Mouse (Mus musculus): Measurements from ENCODE around the gene Cd55.
"Not testable (repeated sequence)": the region's sequence is repeated elsewhere in the genome, so short reads cannot be mapped to it uniquely, and the experiment has no call there.

Cd55 gene

DNA sequence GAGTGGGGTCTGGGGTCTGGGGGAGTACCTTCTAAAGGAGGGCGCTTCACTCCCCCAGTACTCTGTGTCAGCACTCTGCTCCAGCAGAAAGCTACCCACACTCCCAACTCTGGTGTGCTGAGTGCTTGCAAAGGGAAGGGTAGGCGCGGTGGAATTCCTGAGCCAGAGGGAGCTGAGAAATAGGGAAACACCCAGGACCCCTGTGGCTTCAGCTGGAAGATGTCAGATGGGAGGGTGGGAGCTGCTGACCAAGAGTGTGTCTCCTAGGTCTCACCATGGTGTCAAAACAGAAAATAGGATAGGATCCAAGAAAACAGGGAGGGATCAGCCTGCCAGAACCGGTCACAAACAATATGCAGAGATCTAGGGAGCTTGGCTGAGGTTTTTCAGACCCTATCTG is 323 bp upstream of the Cd55 start:
- Histone ChIP-seq H3K36me3 (ENCODE audit: insufficient read depth, low read length) (no peaks in the 10 kb centered on the region), H3K27me3 (ENCODE audit: insufficient read depth, low read length) (no peaks in the 10 kb centered on the region), H3K9me3 (ENCODE audit: low read length) (no peaks in the 10 kb centered on the region), H3K4me3 (replicated peaks; ENCODE audit: low read length) (peak overlapping the region; percentile 81), H3K4me1 (replicated peaks; ENCODE audit: low read depth, low read length) (peaks cover 23% of the 10 kb centered on the region)
- TF ChIP-seq POU5F1 (IDR thresholded peaks at IDR 0.05; ENCODE audit: borderline replicate concordance, low read length), result no peak
- TF ChIP-seq NANOG (IDR thresholded peaks at IDR 0.05; ENCODE audit: borderline replicate concordance, low read length), result no peak
- no peak for TF ChIP-seq CTCF (conservative IDR thresholded peaks at IDR 0.05; ENCODE audit: low read length)

DNA sequence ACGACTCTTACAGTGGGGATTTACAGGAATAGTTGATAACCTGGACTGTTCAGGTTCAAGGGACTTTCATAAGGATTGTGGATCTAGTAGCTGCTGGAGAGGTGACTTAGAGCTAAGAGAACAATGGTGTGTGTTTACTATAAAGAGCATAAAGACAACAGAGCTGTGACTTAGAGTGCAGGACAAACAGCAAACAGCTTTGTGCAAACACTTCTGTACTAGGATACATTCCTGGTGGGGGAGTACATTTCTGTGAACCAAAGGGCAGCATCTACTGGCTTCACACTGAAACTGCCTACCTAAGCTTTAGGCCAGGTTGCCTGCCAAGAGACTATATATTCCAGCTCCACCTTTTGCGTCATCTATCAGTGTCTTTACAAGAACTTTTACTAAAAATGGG is 7.4 kb downstream of the Cd55 start:
- Histone ChIP-seq H3K9me3 (ENCODE audit: low read length) (no peaks in the 10 kb centered on the region), H3K4me1 (replicated peaks; ENCODE audit: low read depth, low read length) (no peaks in the 10 kb centered on the region), H3K36me3 (ENCODE audit: insufficient read depth, low read length) (no peaks in the 10 kb centered on the region), H3K4me3 (replicated peaks; ENCODE audit: low read length) (no peak overlapping the region), H3K27me3 (ENCODE audit: insufficient read depth, low read length) (no peaks in the 10 kb centered on the region)
- no peak for TF ChIP-seq POU5F1 (IDR thresholded peaks at IDR 0.05; ENCODE audit: borderline replicate concordance, low read length)
- no peak for TF ChIP-seq NANOG (IDR thresholded peaks at IDR 0.05; ENCODE audit: borderline replicate concordance, low read length)
- no peak for TF ChIP-seq CTCF (conservative IDR thresholded peaks at IDR 0.05; ENCODE audit: low read length)

DNA sequence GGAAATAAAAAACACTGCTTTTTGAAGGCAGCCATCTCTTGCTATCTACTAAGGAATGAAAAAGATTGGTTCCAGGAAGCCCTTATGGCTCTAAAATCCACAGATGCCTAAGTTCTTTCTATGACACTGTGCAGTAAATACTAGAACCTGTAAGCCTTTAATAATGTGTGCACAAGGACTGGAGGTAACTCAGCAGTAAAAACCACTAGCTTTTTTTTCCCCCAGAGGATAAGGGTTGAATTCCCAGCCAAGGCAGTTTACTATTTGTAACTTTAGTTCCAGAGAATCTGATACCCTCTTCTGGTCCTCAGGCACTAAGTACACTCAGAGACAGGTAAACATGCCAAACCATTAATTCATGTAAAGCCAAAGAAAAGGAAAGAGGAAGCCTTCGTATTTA is 19.6 kb downstream of the Cd55 start:
- H3K27me3 ChIP-seq (ENCODE audit: insufficient read depth, low read length); H3K36me3 ChIP-seq (ENCODE audit: insufficient read depth, low read length); H3K4me3 ChIP-seq (replicated peaks; ENCODE audit: low read length); H3K4me1 ChIP-seq (replicated peaks; ENCODE audit: low read depth, low read length); H3K9me3 ChIP-seq (ENCODE audit: low read length): not testable (repeated sequence)

DNA sequence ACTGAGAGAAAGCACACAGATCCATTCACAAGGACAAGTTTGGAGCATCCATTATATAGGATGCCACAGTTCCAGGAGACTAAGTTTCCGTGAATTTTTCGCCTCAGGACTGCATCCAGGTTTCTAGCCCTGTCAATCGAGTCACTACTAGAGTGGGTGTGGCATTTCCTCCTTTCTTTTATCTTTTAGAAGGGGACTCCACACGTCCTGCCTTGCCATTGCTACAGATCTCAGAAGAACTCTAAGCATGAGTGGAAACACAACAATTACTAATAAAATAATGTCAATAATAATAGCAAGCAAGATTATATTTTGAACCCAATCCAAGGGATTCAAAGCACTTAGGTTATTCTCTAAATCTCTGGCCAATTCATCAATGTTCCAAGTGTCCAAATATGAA is 31.6 kb downstream of the Cd55 start:
- no peak for TF ChIP-seq CTCF (conservative IDR thresholded peaks at IDR 0.05; ENCODE audit: low read length)
- no peak for TF ChIP-seq NANOG (IDR thresholded peaks at IDR 0.05; ENCODE audit: borderline replicate concordance, low read length)
- no peak for TF ChIP-seq POU5F1 (IDR thresholded peaks at IDR 0.05; ENCODE audit: borderline replicate concordance, low read length)
- no peaks in the 10 kb centered on the region for H3K36me3 ChIP-seq (ENCODE audit: insufficient read depth, low read length)

DNA sequence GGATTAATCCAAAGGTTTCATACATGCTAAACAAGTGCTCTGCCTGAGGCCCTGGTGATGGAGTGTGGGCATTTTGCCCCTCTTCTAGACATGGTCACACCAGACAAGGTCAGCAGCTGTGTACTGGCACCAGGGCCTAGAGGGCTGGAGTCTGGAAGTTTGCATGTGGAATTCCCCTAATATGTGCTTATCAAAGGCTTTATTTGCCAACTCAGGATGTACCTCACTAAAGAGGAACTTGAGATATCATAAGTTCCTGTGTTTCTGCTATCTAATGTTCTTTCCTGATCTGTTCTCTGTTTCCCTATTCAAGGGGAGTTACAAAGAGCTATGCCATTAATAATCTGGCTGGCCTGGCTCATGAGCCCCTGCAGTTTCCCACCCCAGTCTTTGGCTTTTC is 33.9 kb downstream of the Cd55 start:
- not testable (repeated sequence) for H3K9me3 ChIP-seq (ENCODE audit: low read length); H3K4me3 ChIP-seq (replicated peaks; ENCODE audit: low read length); H3K4me1 ChIP-seq (replicated peaks; ENCODE audit: low read depth, low read length); H3K36me3 ChIP-seq (ENCODE audit: insufficient read depth, low read length); H3K27me3 ChIP-seq (ENCODE audit: insufficient read depth, low read length)

More for the DNA sequence above, 31.6 kb downstream of the Cd55 start:
- no peaks in the 10 kb centered on the region for H3K4me1 ChIP-seq (replicated peaks; ENCODE audit: low read depth, low read length)
- H3K9me3 ChIP-seq (ENCODE audit: low read length), result no peaks in the 10 kb centered on the region
- H3K4me3 ChIP-seq (replicated peaks; ENCODE audit: low read length), result no peak overlapping the region
- no peaks in the 10 kb centered on the region for H3K27me3 ChIP-seq (ENCODE audit: insufficient read depth, low read length)

DNA sequence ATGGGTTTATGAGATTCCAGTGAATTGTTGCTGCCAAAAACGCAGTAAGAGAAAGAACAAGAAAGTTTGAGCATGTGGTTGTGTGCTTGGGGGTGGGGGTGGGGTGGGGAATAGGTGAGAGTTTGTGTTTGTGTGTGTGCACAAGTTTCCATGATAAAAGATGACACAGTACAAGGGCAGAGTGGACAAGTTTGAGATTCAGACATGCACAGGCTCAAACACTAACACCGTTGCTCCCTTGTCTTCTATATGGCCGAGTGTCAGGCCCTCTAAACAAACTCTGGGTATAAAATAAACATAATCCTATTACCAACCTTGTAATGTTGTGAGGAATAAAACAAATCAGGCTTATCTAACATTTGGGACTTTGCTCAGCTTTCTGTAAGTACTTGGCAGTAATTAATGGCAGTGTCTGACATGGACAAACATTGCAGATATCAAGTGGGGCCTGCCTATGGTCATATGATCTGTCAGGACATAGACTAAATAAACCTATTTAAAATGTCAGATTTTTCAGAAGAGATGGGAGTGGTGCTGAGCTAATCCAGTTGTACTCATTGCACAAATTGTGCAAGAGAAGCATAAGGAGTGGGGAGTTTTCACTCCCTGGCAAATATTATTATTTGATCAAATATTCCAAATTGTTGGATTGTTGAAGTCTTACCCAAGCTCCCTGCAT is 35.2 kb downstream of the Cd55 start:
- H3K36me3 ChIP-seq (ENCODE audit: insufficient read depth, low read length); H3K4me3 ChIP-seq (replicated peaks; ENCODE audit: low read length); H3K4me1 ChIP-seq (replicated peaks; ENCODE audit: low read depth, low read length); H3K9me3 ChIP-seq (ENCODE audit: low read length); H3K27me3 ChIP-seq (ENCODE audit: insufficient read depth, low read length): not testable (repeated sequence)

DNA sequence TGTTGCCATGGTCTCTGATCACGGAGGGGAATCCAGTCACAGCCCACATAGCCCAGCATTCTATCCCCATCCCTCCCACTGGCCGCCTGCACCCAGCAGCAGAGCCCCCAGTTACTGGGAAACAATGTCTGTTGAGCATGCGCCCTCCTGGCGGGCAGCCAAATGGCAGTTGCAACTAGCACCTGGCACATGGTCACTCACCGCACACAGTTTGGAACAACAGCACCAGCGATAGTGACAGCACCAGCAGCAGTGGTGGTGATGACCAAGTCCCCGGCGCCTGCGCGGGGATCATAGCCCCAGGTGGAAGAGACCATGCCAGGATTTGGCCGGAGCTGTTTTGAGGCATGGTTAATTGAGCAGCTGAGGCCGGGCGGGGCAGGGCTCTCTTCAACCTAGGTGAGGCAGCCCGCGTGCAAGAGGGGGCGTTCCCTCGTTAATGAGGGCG is 39.9 kb downstream of the Cd55 start, which contains the start of gene Cd55b:
Gene Cd55b, minus strand, starts transcription at position 346 of the 448 bp plus-strand sequence.
- peaks cover 7% of the 10 kb centered on the region; the same call in 1 of the 2 replicates for H3K4me1 ChIP-seq (replicated peaks; ENCODE audit: low read depth, low read length)
- H3K36me3 ChIP-seq (ENCODE audit: insufficient read depth, low read length), result no peaks in the 10 kb centered on the region
- TF ChIP-seq POU5F1 (IDR thresholded peaks at IDR 0.05; ENCODE audit: borderline replicate concordance, low read length) (no peak), CTCF (conservative IDR thresholded peaks at IDR 0.05; ENCODE audit: low read length) (no peak), NANOG (IDR thresholded peaks at IDR 0.05; ENCODE audit: borderline replicate concordance, low read length) (no peak)
- H3K27me3 ChIP-seq (ENCODE audit: insufficient read depth, low read length), result peaks cover 9% of the 10 kb centered on the region; the same call in 1 of the 2 replicates
- H3K4me3 ChIP-seq (replicated peaks; ENCODE audit: low read length), result peak within 1 kb of the TSS; percentile 49
- no peaks in the 10 kb centered on the region for H3K9me3 ChIP-seq (ENCODE audit: low read length)

DNA sequence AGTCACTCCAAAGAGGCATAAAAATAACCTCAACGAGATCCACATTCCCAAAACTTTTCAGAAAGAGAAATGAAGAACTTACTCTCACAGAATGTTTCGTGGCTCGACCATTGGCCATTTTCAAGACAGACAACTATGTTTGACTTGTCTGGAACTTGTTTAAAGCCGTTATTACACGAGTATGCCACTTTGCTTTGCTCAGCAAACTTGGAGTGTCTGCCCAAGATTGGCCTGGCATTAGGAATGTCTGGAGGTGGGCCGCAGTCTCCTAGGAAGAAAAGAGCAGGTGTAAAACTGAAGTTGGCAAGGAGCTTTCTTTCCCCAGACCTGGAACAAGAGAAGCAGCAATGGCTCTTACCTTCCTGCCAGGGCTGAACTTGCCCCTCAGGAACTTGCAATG is 40.5 kb downstream of the Cd55 start:
- H3K27me3 ChIP-seq (ENCODE audit: insufficient read depth, low read length); H3K9me3 ChIP-seq (ENCODE audit: low read length); H3K4me3 ChIP-seq (replicated peaks; ENCODE audit: low read length); H3K36me3 ChIP-seq (ENCODE audit: insufficient read depth, low read length); H3K4me1 ChIP-seq (replicated peaks; ENCODE audit: low read depth, low read length): not testable (repeated sequence)

DNA sequence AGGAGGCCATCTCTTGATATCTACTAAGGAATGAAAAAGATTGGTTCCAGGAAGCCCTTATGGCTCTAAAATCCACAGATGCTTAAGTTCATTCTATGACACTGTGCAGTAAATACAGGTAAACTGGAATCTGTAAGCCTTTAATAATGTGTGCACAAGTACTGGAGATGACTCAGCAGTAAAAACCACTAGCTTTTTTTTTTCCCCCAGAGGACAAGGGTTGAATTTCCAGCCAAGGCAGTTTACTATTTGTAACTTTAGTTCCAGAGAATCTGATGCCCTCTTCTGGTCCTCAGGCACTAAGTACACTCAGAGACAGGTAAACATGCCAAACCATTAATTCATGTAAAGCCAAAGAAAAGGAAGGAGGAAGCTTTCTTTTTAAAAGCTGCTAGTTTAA is 65.4 kb downstream of the Cd55 start:
- H3K4me3 ChIP-seq (replicated peaks; ENCODE audit: low read length); H3K27me3 ChIP-seq (ENCODE audit: insufficient read depth, low read length); H3K9me3 ChIP-seq (ENCODE audit: low read length); H3K36me3 ChIP-seq (ENCODE audit: insufficient read depth, low read length); H3K4me1 ChIP-seq (replicated peaks; ENCODE audit: low read depth, low read length): not testable (repeated sequence)
